23 mouse cellular contexts compared by ENCODE assay signal in genomic region chr17:63836223-63836622, GRCm38 (mm10). TPM values are rescaled to one million over a fixed set of nuclear protein-coding genes. Genes with fewer than 3 reads are reported as not detected.
"Had no signal": no experiment of that assay in that cellular context is flagged by ENCODE, and none has a peak within 500 bp of the region (broad histone marks: within the 10 kb centered on the region; RNA-seq: fewer than 3 reads in every experiment).

No protein-coding gene starts in this region.

- H3K36me3 ChIP-seq: lung, embryonic 15.5 days; midbrain, embryonic 13.5 days; midbrain, embryonic 15.5 days; neural tube, embryonic 12.5 days had no signal

- DNase-seq: liver, postnatal 0 days; lung, adult 2 months; lung, postnatal 14 days; lung, postnatal 36 days; retina, postnatal 1 day; right cerebral cortex, adult 18-20 months; right cerebral cortex, postnatal 25 days; right cerebral cortex, postnatal 4 days; spleen, adult 18-20 months; thymus, adult 18-20 months; thymus, postnatal 14 days; thymus, postnatal 36 days had no signal

- H3K9ac ChIP-seq: liver, postnatal 0 days; lung, embryonic 15.5 days; midbrain, embryonic 13.5 days; midbrain, embryonic 15.5 days; neural tube, embryonic 12.5 days had no signal

- H3K4me3 ChIP-seq: lung, embryonic 15.5 days; megakaryocyte, embryonic 14.5 days; midbrain, embryonic 13.5 days; midbrain, embryonic 15.5 days; neural tube, embryonic 12.5 days had no signal

- ATAC-seq: liver, postnatal 0 days; lung, postnatal 0 days; midbrain, embryonic 13.5 days; midbrain, embryonic 15.5 days had no signal

- H3K4me1 ChIP-seq: lung, embryonic 15.5 days; neural tube, embryonic 12.5 days had no signal

- H3K4me2 ChIP-seq: lung, embryonic 15.5 days; midbrain, embryonic 11.5 days; midbrain, embryonic 13.5 days; midbrain, embryonic 15.5 days; neural tube, embryonic 12.5 days had no signal

- H3K27me3 ChIP-seq: lung, embryonic 15.5 days; midbrain, embryonic 13.5 days; midbrain, embryonic 15.5 days; neural tube, embryonic 12.5 days had no signal

- H3K9me3 ChIP-seq: lung, embryonic 15.5 days; midbrain, embryonic 13.5 days; midbrain, embryonic 15.5 days; neural tube, embryonic 12.5 days had no signal

- H3K27ac ChIP-seq: lung, embryonic 15.5 days; macrophage; midbrain, embryonic 13.5 days; midbrain, embryonic 15.5 days; neural tube, embryonic 12.5 days had no signal

RNA-seq across cellular contexts. Expression of gene A930002H24Rik, which starts 27.4 kb away (rescaled TPM):
- total RNA-seq: megakaryocyte progenitor cell, adult 5-6 weeks; neutrophil, adult 5-6 weeks had no signal
- polyA plus RNA-seq: macrophage; small intestine, adult 2 months had no signal
